Mouse (Mus musculus) testis, adult 2 months (tissue): ENCODE measurements around the gene Cth.

Experiments used
- CTCF ChIP-seq: fragments of 200-500 bp; IDR thresholded peaks from 2 replicates; pipeline ENCODE4 v1.5.1; 2012; ENCODE audit warnings: low read depth, mild to moderate bottlenecking, inconsistent platforms, low read length, moderate library complexity; ENCODE audit not compliant: control insufficient read depth, insufficient read depth, insufficient replicate concordance
- POLR2A ChIP-seq: fragments of 200-500 bp; IDR thresholded peaks from 2 replicates; pipeline ENCODE4 v1.6.1; 2012; ENCODE audit warnings: low read depth, mild to moderate bottlenecking, inconsistent platforms, low read length, moderate library complexity; ENCODE audit not compliant: control insufficient read depth

DNA sequence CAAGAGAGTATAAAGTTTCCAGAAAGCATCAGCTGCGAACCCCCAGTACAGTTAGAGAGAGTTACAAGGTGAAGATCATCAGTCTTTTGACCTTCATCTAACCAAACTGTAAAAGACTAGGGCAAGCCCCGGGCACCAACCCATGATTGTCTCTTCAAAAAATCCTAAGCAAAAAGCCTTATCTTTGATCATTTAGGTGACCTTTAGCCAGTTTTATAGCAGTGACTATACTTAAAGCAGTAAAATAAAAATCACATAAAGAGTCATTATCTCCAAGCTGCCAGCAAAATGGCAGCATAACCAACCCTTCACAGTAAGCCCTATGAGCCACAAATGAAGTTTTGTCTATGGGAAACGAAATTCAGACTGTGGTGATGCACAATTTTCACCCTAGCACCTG, 14.6 kb downstream of the Cth start:
- TF ChIP-seq CTCF (no peak), POLR2A (no peak)
